ENCODE assay signal across 8 mouse cellular contexts in the genomic region with DNA sequence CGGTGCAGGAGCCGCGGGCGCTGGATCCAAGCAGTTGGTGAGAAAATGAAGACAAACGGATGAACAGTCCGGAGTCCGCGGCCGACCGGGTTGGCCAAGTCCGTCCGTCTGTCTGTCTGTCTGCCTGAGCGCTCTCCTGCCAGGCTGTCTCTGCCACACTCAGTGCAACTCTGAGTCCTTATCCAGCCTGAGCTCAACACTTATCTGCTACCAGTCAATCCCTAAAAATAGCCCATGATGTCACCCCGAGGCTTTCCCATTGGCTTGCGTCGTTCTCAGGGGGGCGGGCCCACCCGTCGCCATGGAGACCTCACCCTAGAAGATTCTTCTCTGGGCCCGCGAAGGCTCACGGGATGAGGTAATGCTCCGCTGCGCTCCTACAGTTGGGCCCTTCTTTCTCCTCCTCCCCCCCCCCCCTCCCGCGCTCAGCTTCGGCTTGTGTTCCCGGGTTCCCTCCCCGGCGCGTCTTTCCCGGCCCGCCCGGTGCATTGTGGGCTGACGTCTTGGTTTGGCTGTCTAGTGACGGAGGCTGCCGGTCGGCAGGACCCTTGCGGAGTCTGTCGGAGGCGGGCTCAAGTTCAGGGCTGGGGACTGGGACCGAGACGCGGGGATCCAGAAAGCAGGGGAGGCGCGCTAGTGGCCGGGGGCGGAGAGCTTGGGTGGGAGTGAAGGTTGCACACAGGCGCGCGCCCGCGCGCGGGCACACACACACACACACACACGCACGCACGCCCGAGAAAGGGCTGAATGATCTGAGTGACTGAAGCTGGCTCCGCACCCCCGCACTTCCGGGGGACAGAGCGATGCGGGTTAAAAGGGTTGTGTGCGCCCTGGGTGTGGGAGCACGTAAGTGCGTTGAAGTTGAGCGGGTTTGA. TPM values are rescaled to one million over a fixed set of nuclear protein-coding genes. Genes with fewer than 3 reads are reported as not detected.
A peak's percentile ranks its signal among the peaks of the same experiment; 100 is the strongest.
DNase-seq lines count a peak whose midpoint lies in the region; ATAC-seq and TF ChIP-seq lines count a peak whose summit lies in the region.

Gene Jun, minus strand, starts transcription at position 198 of the 875 bp plus-strand sequence.

- no peaks in the 10 kb centered on the region for H3K27me3 ChIP-seq in embryonic facial prominence, embryonic 14.5 days (replicated peaks; ENCODE audit: control insufficient read depth, insufficient read depth, low read length)
- no peaks in the 10 kb centered on the region for H3K27me3 ChIP-seq in heart, adult 2 months (ENCODE audit: control insufficient read depth, insufficient read depth, low read length)
- no peaks in the 10 kb centered on the region for H3K27me3 ChIP-seq in limb, embryonic 13.5 days
- H3K27me3 ChIP-seq in midbrain, embryonic 16.5 days (ENCODE audit: control insufficient read depth, insufficient read depth, low read depth, low read length), result no peaks in the 10 kb centered on the region

- WGBS in embryonic facial prominence, embryonic 14.5 days, result under 1% methylated on average over 55 of the region's 68 CpGs
- under 1% methylated on average over 68 of the region's 68 CpGs for WGBS in heart, adult 2 months
- WGBS in limb, embryonic 13.5 days, result under 1% methylated on average over 64 of the region's 68 CpGs
- under 1% methylated on average over 57 of the region's 68 CpGs for WGBS in midbrain, embryonic 16.5 days

- H3K9me3 ChIP-seq in embryonic facial prominence, embryonic 14.5 days (ENCODE audit: control insufficient read depth, low read length), result no peaks in the 10 kb centered on the region
- H3K9me3 ChIP-seq in limb, embryonic 13.5 days, result no peaks in the 10 kb centered on the region
- no peaks in the 10 kb centered on the region for H3K9me3 ChIP-seq in midbrain, embryonic 16.5 days (replicated peaks; ENCODE audit: control insufficient read depth, low read length, poor library complexity, severe bottlenecking)

- peak within 1 kb of the TSS; percentile 90 for H3K4me2 ChIP-seq in embryonic facial prominence, embryonic 14.5 days (ENCODE audit: low read depth, low read length)
- peak within 1 kb of the TSS; percentile 93 for H3K4me2 ChIP-seq in limb, embryonic 13.5 days (replicated peaks)
- peak within 1 kb of the TSS; percentile 86 for H3K4me2 ChIP-seq in midbrain, embryonic 16.5 days (ENCODE audit: low read length)

- peak within 1 kb of the TSS; percentile 99 for H3K27ac ChIP-seq in embryonic facial prominence, embryonic 14.5 days (replicated peaks; ENCODE audit: low read depth, low read length)
- peak within 1 kb of the TSS; percentile 100 for H3K27ac ChIP-seq in heart, adult 2 months
- peak within 1 kb of the TSS; percentile 97 for H3K27ac ChIP-seq in limb, embryonic 13.5 days
- H3K27ac ChIP-seq in midbrain, embryonic 16.5 days (ENCODE audit: low read length), result peak within 1 kb of the TSS; percentile 95

- peak; percentile 100 for TF ChIP-seq POLR2A in heart, adult 2 months (IDR thresholded peaks at IDR 0.05; ENCODE audit: insufficient read depth, low read depth, low read length)

- DNase-seq in 3134 (ENCODE audit: extremely low read depth, insufficient read length, low spot score), result peak; percentile 100
- peak; percentile 96 to 98 for DNase-seq in adrenal gland, postnatal 4 days (ENCODE audit: low spot score in 2 of 2)
- peak; percentile 100 for DNase-seq in embryonic facial prominence, embryonic 14.5 days (ENCODE audit: low spot score)
- peak; percentile 99 to 100 for DNase-seq in heart, adult 2 months
- DNase-seq in kidney, adult 8-10 months, result peak; percentile 100
- DNase-seq in spleen, postnatal 10 days (ENCODE audit: low spot score in 2 of 2), result peak; percentile 81 to 96

- H3K4me1 ChIP-seq in embryonic facial prominence, embryonic 14.5 days (ENCODE audit: control insufficient read depth, insufficient read depth, low read length), result peaks cover 11% of the 10 kb centered on the region
- peaks cover 7% of the 10 kb centered on the region for H3K4me1 ChIP-seq in heart, adult 2 months (ENCODE audit: control insufficient read depth, insufficient read depth, low read length)
- peaks cover 26% of the 10 kb centered on the region for H3K4me1 ChIP-seq in limb, embryonic 13.5 days
- H3K4me1 ChIP-seq in midbrain, embryonic 16.5 days (ENCODE audit: control insufficient read depth, insufficient read depth, low read length), result peaks cover 24% of the 10 kb centered on the region

- H3K9ac ChIP-seq in embryonic facial prominence, embryonic 14.5 days (ENCODE audit: low read depth, low read length), result peak within 1 kb of the TSS; percentile 94
- peak within 1 kb of the TSS; percentile 98 for H3K9ac ChIP-seq in heart, adult 2 months (ENCODE audit: low read depth, low read length)
- peak within 1 kb of the TSS; percentile 97 for H3K9ac ChIP-seq in limb, embryonic 13.5 days
- H3K9ac ChIP-seq in midbrain, embryonic 16.5 days (ENCODE audit: low read depth, low read length), result peak within 1 kb of the TSS; percentile 87

- intact Hi-C loops in heart, adult 2 months (cut with DNase I), result loop anchor here (2.0 to 10.0 kb wide), 8 partner anchors 31 to 819 kb away; no protein-coding TSS in a partner anchor

- no peak for TF ChIP-seq CTCF in heart, adult 2 months (IDR thresholded peaks at IDR 0.05)

- H3K4me3 ChIP-seq in embryonic facial prominence, embryonic 14.5 days (ENCODE audit: low read depth, low read length), result peak within 1 kb of the TSS; percentile 80
- peak within 1 kb of the TSS; percentile 95 for H3K4me3 ChIP-seq in heart, adult 2 months
- H3K4me3 ChIP-seq in limb, embryonic 13.5 days, result peak within 1 kb of the TSS; percentile 82
- peak within 1 kb of the TSS; percentile 77 for H3K4me3 ChIP-seq in midbrain, embryonic 16.5 days (ENCODE audit: low read depth, low read length)

- TF ChIP-seq EP300 in heart, adult 2 months (IDR thresholded peaks at IDR 0.05; ENCODE audit: insufficient read depth, low read depth, low read length), result peak; percentile 92

- ATAC-seq in embryonic facial prominence, embryonic 14.5 days (ENCODE audit: low read depth), result peak; percentile 91
- ATAC-seq in limb, embryonic 13.5 days (ENCODE audit: low FRiP score, low read depth), result peak; percentile 95
- peak; percentile 96 for ATAC-seq in midbrain, embryonic 16.5 days

- peaks cover 4% of the 10 kb centered on the region for H3K79me2 ChIP-seq in heart, adult 2 months (replicated peaks; ENCODE audit: control insufficient read depth, insufficient read depth, low read length)

- H3K36me3 ChIP-seq in embryonic facial prominence, embryonic 14.5 days (ENCODE audit: control insufficient read depth, insufficient read depth, low read length), result no peaks in the 10 kb centered on the region
- H3K36me3 ChIP-seq in heart, adult 2 months (ENCODE audit: control insufficient read depth, insufficient read depth, low read length), result peaks cover 3% of the 10 kb centered on the region
- no peaks in the 10 kb centered on the region for H3K36me3 ChIP-seq in limb, embryonic 13.5 days
- H3K36me3 ChIP-seq in midbrain, embryonic 16.5 days (ENCODE audit: control insufficient read depth, insufficient read depth, low read length), result no peaks in the 10 kb centered on the region

RNA-seq across cellular contexts. Expression of gene Jun, which starts in this region (rescaled TPM):
- total RNA-seq in adrenal gland, postnatal 4 days (2021), result 10 to 100 TPM; 46.6 to 58.6 TPM
- polyA plus RNA-seq in embryonic facial prominence, embryonic 14.5 days (2014; fragmentation: Nextera tagmentation; extraction: Ambion mirVana), result 47.1 and 53.6 TPM in 2 replicates
- total RNA-seq in heart, adult 2 months (2021), result 10 to 100 TPM; 42.4 to 54.1 TPM
- polyA plus RNA-seq in heart, adult 2 months (2012; rRNA removed), result 24.0 and 28.0 TPM in 2 replicates
- polyA plus RNA-seq in limb, embryonic 13.5 days (2015; fragmentation: Nextera tagmentation; extraction: Ambion mirVana), result 101 and 102 TPM in 2 replicates
- polyA plus RNA-seq in midbrain, embryonic 16.5 days (2015; fragmentation: Nextera tagmentation; extraction: Ambion mirVana), result 49.3 and 54.0 TPM in 2 replicates

Comparison
In these comparisons a context has a peak if more than half of its experiments do, and no peak if none do; other contexts are left out.
1. Peak in every context shown above with its lines: DNase-seq, ATAC-seq, H3K4me3 ChIP-seq and H3K27ac ChIP-seq.